Mouse (Mus musculus) right cerebral cortex, postnatal 36 days (tissue): ENCODE results near the gene Rasgrf2.
A peak's percentile ranks its signal among the peaks of the same experiment; 100 is the strongest.

Experiments used
- DNase-seq, 2 experiments: peaks; one replicate each; pipeline ENCODE4 v3.0.0; 2022; ENCODE audit warnings: low spot score in 2 of 2, mixed read lengths in 1 of 2

Gene Rasgrf2

DNA sequence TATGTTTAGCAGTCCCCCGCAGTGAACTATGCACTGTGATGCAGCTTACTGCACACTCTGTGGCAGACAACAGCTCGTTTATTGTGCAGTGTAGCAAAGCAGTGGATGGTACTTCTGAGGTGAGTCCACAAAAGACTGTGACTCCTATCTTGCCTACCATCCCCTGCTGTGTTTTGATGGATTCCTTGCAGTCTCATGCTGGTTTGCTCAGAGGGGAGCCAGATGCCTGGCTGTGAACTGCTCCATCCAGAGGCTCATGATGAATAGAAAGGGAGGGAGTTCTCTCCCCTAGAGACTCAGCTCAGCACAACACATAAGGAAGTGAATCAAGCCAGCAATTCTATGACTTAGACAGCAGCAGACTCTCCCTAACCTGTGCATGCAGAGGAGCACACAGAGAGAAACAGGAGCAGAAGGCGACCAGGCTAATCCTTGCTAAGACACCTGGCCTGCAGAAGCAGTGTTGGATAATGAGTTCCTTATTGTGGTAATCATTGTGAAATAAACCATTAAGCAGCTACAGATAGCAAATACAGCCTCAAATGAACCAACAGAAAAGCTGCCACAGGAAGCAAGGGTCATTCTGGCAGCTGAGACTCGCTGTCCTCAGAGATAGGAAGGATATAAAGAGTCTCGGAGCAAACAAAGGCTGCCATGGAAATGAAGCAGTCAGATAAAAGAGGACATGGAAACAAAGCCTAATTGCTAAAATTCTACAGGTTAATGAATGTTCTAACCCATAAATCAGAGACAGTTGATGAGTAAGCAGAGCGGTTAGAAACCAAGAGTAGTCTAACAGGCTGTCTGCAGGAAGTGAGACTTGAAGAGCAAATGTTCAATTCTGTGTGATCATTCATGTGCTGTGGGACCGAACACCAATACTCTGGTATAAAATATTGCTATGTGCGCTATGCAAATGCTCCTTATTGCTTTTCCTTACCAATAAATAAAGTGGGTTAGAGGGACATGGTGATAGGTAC lies 89.6 kb downstream of the Rasgrf2 start:
- DNase-seq = no peak

DNA sequence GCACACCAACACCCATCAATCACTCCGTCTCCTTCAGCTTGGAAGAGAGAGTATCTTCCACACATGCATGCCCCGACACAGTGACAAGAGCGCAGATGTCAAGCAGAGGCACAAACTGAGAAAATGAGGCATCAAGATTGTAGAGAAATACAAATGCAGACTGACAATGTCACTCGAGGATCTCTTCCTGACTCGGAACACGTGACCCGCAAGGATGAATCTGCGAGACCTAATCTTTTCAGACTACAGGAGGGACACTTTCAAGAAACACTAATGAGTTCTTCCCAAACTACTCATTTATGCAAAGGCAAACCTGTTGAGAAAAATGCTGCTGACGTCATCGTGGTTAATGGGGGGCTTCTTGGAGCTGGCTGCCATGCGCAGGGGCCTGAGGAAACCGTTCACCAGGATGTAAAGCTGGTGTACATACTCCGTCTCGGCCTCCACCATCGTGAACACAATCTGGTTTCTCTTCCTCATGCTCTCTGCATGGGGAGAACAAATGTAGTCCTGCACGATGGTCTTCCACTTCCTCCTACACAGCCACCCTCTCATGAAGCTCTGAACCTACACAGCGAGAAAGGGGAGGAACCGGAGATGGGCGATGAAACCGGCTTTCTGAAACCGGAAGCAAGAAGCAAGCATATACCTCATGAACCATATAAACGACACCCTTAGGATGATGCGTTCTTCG lies 100.9 kb downstream of the Rasgrf2 start:
- DNase-seq = no peak

DNA sequence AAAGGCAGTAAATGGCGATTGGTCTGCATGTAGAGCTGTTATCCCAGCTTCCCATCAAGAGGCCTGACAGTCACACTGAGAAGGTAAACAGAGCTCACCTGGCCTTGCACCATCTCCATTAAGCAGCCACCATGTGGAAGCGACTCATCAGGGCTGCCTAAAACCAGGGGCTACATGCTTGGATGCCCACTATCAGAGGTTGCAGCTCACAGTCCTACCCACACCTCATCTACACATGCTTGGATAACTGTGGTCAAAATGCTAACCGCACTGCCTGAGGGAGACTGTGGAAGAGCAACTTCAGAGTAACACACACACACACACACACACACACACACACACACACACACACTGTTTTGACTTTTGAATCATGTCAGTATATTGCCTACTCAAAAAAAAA lies 101.8 kb downstream of the Rasgrf2 start:
- DNase-seq = no peak

- no peak for DNase-seq
Observed at GRCm38 (mm10) chr13:92027951-92028350, 103.5 kb downstream of the Rasgrf2 start.

GRCm38 (mm10) chr13:92026651-92027050 lies 104.8 kb downstream of the Rasgrf2 start:
- no peak for DNase-seq

DNA sequence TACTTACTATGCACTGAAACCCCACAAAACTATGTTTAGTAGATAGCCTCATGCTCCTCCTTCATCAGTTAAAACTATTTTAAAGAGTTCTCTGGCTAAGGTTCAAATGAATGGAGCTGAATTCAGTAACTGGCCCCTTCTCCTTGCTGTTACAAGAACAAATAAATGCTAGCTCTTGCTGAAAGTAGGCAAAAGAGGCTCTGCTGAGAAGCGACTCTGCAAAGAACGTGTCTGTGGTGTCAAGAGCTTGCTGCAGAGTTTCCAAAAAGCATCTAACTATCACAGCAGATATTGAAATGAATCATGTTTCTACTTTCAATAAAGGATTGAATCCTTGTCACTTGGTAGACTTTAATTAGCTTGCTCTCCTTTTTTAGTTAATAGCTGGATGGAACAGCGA lies 106.3 kb downstream of the Rasgrf2 start:
- DNase-seq = no peak

DNA sequence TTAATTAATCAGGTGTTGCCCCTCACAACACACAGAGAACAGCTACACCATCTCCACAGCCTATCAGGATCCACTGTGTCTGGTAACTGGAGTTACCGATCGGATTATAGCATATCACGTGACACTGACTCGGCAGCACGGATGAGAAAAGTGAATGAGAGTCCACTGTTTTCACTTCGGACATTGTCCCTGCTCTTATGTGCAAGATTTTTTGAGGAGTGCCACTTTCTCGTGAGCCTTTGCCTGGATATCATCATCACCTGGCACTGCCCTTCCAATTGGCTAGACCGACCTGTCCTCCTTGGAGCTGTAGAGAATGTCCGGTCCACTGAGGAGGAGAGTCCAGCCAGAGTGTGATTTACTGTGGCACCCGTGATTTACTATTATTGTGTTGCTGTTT lies 109.3 kb downstream of the Rasgrf2 start:
- DNase-seq = no peak

GRCm38 (mm10) chr13:91996929-91997328 lies 134.5 kb downstream of the Rasgrf2 start:
- DNase-seq = no peak

GRCm38 (mm10) chr13:91991412-91991811 lies 140.0 kb downstream of the Rasgrf2 start:
- no peak for DNase-seq

GRCm38 (mm10) chr13:91990709-91991284 lies 140.7 kb downstream of the Rasgrf2 start:
- DNase-seq = no peak

DNA sequence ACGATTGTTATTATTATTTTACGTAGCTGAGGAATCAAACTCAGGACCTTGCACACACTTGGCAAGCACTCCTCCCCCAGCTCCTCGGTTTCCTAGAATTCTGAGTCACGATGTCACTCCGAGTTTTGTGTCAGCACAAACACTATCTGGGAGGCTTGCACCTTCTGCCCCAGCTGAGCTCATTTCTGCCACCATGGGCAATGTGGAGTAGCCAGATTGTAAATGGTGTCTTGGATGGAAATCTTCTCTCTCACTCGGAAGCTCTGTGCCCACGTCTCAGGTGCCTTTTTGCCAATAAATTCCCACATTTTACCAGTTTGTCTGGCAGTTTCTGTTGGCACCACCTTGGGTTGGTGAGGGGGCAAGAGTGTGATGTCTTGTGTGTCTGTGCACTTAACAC lies 143.1 kb downstream of the Rasgrf2 start:
- peak in 1 of 2 experiments; percentile 12 for DNase-seq

DNA sequence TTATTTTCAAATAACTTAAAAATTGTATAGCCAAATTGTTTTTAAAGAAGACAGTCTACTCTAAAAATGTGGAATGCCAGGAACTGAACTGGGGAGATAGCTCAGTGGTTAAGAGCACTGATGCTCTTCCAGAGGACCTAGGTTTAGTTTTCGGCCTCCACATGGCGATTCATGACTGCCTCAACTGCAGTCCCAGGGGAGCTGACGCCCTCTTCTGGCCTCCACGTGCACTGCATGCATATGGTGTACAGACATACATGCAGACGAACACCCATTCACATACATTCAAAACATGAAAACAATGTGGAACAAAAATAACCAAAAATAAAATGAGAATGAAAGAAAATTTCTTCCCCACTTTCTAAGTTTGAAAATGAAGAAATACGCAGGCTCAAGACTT lies 144.5 kb downstream of the Rasgrf2 start:
- DNase-seq = no peak

GRCm38 (mm10) chr13:91985915-91986589 lies 145.4 kb downstream of the Rasgrf2 start:
- no peak for DNase-seq

GRCm38 (mm10) chr13:91985019-91985418 lies 146.4 kb downstream of the Rasgrf2 start:
- DNase-seq = no peak

GRCm38 (mm10) chr13:91982080-91982479 lies 149.4 kb downstream of the Rasgrf2 start:
- DNase-seq = no peak

GRCm38 (mm10) chr13:91981414-91981813 lies 150.0 kb downstream of the Rasgrf2 start:
- no peak for DNase-seq

DNA sequence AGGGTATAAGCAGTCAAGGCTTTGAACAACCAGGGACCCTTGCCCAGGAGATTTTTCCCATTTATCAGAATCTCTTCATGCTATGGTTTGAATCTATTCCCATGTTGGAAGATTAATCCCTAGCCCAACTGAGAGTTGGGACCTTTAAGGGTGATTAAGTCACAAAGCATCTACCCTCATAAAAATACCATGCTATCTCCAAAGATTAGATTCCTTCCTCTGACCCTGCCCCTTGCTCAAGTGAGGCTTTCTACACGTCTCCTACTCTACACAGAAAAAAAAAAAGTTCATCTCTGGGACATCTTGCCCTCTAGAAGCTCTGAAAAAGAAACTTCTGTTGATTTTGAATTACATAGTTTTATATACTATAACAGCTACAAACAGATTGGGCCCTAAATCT lies 154.5 kb downstream of the Rasgrf2 start:
- DNase-seq = no peak

DNA sequence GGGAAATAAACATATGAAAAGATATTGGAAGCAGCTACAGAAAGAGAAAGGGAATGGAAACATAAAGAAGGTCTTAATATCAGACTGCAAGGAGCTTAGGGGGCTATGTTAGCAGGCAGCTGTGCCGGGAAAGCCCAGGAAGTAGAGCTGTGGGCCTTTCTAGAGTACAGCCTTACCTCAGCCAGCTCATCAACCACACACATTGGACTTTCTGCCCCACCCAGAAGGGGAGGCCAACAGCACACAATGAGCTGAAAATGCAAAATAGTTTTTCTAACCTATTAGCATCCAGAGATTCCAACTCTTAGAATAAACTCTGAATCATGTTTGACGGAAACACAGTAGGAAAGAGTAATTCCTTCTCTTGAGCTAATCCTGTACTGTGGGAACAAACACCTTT lies 154.9 kb downstream of the Rasgrf2 start:
- no peak for DNase-seq

DNA sequence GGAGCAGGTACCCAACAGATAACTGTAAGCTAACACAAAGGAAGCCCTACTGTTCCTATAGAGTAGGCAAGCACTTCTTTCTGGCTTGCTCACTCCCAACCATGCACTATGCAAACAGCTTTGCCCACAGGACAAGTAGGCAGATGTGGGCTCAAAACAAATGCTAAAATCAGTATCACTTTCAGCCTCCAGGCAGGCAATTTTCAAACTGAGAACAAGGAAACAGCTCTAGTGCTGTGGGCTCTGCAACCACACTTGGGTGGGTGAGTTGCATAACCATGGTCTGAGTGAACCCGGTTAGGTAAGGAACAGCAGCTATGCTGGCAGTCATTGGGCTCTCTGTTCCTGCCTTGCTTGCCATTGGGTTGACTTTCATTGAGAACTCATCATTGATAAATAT lies 157.3 kb downstream of the Rasgrf2 start:
- peak; percentile 57 to 86 for DNase-seq

- DNase-seq = no peak
Observed at GRCm38 (mm10) chr13:91971246-91971645, 160.2 kb downstream of the Rasgrf2 start.

GRCm38 (mm10) chr13:91956474-91956873 lies 175.0 kb downstream of the Rasgrf2 start:
- DNase-seq = no peak

- DNase-seq = no peak
Observed at GRCm38 (mm10) chr13:91955646-91956045, 175.8 kb downstream of the Rasgrf2 start.
